Mouse (Mus musculus) small intestine, adult 10 weeks (tissue): Measurements from ENCODE around the gene Mrgprb3. TPM values are rescaled to one million over a fixed set of nuclear protein-coding genes. Genes with fewer than 3 reads are reported as not detected.

Experiments used
- polyA plus RNA-seq: library from polyadenylated mRNA; stranded (reverse); fragments of 350-450 nt; fragmentation: Illumina TruSeq; extraction: RNeasy Lipid Tissue Mini Kit (QIAGEN cat#74804); gene quantifications from one replicate; pipeline ENCODE4 v1.2.3, GENCODE M21; 2014; ENCODE audit warnings: low replicate concordance

Mrgprb3 gene
- polyA plus RNA-seq = not detected

DNA sequence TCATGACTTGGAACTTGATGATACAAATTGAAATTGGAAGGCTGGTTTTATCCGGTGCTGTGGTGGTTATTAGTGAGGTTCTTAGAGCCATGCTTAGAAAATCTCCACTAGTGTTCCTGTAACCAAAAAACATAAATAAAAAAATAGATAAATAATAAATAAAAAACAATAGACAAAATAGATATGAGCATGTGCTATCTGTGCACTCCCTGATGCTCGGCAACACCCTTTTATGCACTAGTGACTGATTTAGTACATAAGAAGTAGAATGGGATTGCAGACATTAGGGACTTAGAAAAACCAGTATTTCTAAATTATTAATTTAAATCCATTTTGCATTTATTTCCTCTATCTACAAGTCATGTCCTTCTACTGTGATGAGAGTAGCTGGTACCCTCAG lies at the start of gene Mrgprb3:
Gene Mrgprb3, minus strand, starts transcription at position 101 of the 400 bp plus-strand sequence.

Other genes starting within 250 kb of the Mrgprb3 start
- not detected for gene Mrgprb1, start 187.5 kb downstream of the Mrgprb3 start, polyA plus RNA-seq
- not detected for gene Mrgprx2, start 144.5 kb downstream of the Mrgprb3 start, polyA plus RNA-seq
- gene Mrgprb2, start 85.7 kb downstream of the Mrgprb3 start, polyA plus RNA-seq = not detected
- gene Zdhhc13, start 145.2 kb upstream of the Mrgprb3 start, polyA plus RNA-seq = 81.9 TPM
- not detected for gene Csrp3, start 204.2 kb upstream of the Mrgprb3 start, polyA plus RNA-seq
- gene E2f8, start 237.8 kb upstream of the Mrgprb3 start, polyA plus RNA-seq = 11.6 TPM